Mouse (Mus musculus) cerebellum, adult 2 months (tissue): Measurements from ENCODE around the gene Abtb1. TPM values are rescaled to one million over a fixed set of nuclear protein-coding genes. Genes with fewer than 3 reads are reported as not detected.
A peak's percentile ranks its signal among the peaks of the same experiment; 100 is the strongest.

Experiments
- DNase-seq, 2 experiments: peaks; one replicate each; pipeline ENCODE4 v3.0.0; 2021
- H3K27ac ChIP-seq: fragments of 200-500 bp; 2 replicates; pipeline ENCODE4 v1.5.1; 2012; ENCODE audit warnings: low read length, control low read depth, inconsistent platforms; ENCODE audit not compliant: insufficient read depth
- H3K27me3 ChIP-seq: fragments of 200-500 bp; 2 replicates; pipeline ENCODE4 v1.6.1; 2012; ENCODE audit warnings: inconsistent platforms, mild to moderate bottlenecking, low read length, moderate library complexity; ENCODE audit not compliant: control insufficient read depth, insufficient read depth
- H3K4me1 ChIP-seq: fragments of 200-500 bp; 2 replicates; pipeline ENCODE4 v1.6.1; 2011; ENCODE audit warnings: low read length; ENCODE audit not compliant: control insufficient read depth, insufficient read depth
- H3K4me3 ChIP-seq: fragments of 200-500 bp; replicated peaks from 2 replicates; pipeline ENCODE3; 2011; ENCODE audit warnings: mild to moderate bottlenecking, low read depth, low read length, control low read depth; ENCODE audit not compliant: insufficient read depth
- CTCF ChIP-seq: fragments of 200-500 bp; IDR thresholded peaks from 2 replicates; pipeline ENCODE4 v1.5.1; 2011; ENCODE audit warnings: low read depth, mild to moderate bottlenecking, control low read depth, low read length, moderate library complexity, borderline replicate concordance; ENCODE audit not compliant: insufficient read depth
- POLR2A ChIP-seq: fragments of 200-500 bp; IDR thresholded peaks from 2 replicates; pipeline ENCODE4 v1.6.1; 2011; ENCODE audit warnings: low read length, control low read depth, borderline replicate concordance; ENCODE audit not compliant: insufficient read depth
- WGBS: fragments of 180-500 bp; shearing (Covaris S2); methylation state at CpG from one replicate; pipeline ENCODE4 v1.1.7; 2018; 5-methylcytosine and 5-hydroxymethylcytosine counted together
- polyA plus RNA-seq: library from polyadenylated mRNA; depleted of rRNA; stranded (reverse); fragments of >200 nt; gene quantifications from 2 replicates; pipeline ENCODE4 v1.2.3, GENCODE M21; 2012; rRNA removed

The Abtb1 gene
- polyA plus RNA-seq, result 116 TPM in 2 replicates

DNA sequence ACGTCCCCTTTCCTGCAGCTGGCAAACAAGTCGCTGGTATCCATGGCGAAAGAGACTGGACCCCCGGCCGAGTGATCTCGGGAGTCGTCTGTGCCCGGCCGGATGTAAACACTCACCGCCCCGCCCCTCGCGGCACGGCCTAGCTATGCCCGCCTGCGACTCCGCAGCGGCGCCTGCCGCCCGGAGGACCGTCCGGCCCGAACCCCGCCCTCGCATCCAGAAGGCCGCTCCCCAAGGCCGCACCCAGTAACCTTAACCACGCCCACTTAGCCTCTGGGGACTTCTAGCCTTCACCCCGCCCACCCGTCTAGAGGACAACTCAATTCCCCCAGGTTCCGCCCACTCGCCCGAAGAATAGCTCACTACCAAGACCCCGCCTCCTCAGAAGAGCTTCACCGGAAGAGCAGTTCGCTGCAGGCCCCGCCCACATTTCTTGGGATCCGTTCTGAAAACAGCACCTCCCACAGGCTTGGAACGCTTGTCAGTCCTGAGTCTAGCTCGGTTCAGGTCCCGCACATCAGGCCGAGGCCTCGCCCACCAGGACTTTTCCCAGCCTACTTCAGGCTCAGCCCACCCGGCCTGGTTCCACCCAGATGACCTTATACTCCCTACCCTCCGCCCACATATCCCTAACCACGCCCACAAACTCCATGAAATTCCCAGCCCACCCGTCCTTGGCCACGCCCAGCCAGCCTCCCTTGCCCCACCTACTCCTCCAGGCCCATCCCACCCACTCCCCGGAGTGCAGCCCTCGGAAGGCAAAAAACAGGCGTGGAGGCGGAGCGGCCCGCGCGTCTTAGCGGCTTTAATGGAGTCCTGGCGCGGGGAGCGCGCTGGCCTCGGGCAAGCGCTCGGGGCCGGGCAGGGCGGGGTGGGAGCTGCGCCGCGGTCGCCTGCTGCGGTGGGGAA, at the start of gene Abtb1:
TSS of gene Abtb1 (minus strand) at position 204 of the 909 bp plus-strand sequence.
- peak; percentile 99 for DNase-seq
- peak within 1 kb of the TSS; percentile 55 for H3K27ac ChIP-seq
- under 1% methylated on average over 72 of the region's 72 CpGs for WGBS
- peaks cover 29% of the 10 kb centered on the region for H3K4me1 ChIP-seq
- H3K27me3 ChIP-seq, result no peaks in the 10 kb centered on the region
- peak within 1 kb of the TSS; percentile 96 for H3K4me3 ChIP-seq
- peak; percentile 67 for TF ChIP-seq CTCF
- TF ChIP-seq POLR2A, result peak; percentile 38; the same call in 1 of the 2 replicates

DNA sequence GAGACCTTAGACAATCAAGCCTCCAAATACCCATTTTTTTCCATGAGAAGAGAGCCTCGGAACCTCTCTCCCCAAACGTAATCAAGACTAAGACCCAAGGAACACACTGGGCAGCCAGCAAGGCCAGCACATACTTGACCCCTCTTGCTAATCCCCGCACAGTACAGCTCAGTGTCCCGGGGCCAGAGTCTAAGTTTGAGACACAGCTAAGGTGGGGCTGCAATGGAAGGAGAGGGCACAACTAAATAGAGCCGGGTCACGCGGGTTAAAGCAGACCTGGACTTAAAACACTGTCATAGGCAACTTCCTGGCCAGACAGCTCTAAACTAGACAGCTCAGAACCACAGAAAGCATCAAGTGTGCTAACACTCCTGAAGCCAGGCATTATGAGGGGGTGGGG, 49.0 kb upstream of the Abtb1 start:
- no peaks in the 10 kb centered on the region for H3K27me3 ChIP-seq
- H3K27ac ChIP-seq, result no peak overlapping the region
- WGBS, result 89% methylated on average over 7 of the region's 7 CpGs
- H3K4me1 ChIP-seq, result peaks cover 3% of the 10 kb centered on the region; the same call in 1 of the 2 replicates
- DNase-seq, result no peak
- no peak overlapping the region for H3K4me3 ChIP-seq
- TF ChIP-seq POLR2A (no peak), CTCF (no peak)

- Histone ChIP-seq H3K4me3 (no peak overlapping the region), H3K27ac (no peak overlapping the region), H3K4me1 (peaks cover 3% of the 10 kb centered on the region; the same call in 1 of the 2 replicates), H3K27me3 (no peaks in the 10 kb centered on the region)
- DNase-seq, result no peak
- TF ChIP-seq POLR2A (no peak), CTCF (no peak)
- 86% methylated on average over 13 of the region's 13 CpGs for WGBS
Measured at GRCm38 (mm10) chr6:88889410-88890042, 47.7 kb upstream of the Abtb1 start.

- H3K4me1 ChIP-seq, result no peaks in the 10 kb centered on the region
- WGBS, result 33% methylated on average over 2 of the region's 2 CpGs
- TF ChIP-seq CTCF, result no peak
- TF ChIP-seq POLR2A, result no peak
- H3K4me3 ChIP-seq, result no peak overlapping the region
- no peak for DNase-seq
- no peak overlapping the region for H3K27ac ChIP-seq
- H3K27me3 ChIP-seq, result no peaks in the 10 kb centered on the region
Measured at GRCm38 (mm10) chr6:88886417-88886967, 44.7 kb upstream of the Abtb1 start.

- TF ChIP-seq CTCF (no peak), POLR2A (no peak)
- no peak overlapping the region for H3K4me3 ChIP-seq
- H3K27ac ChIP-seq, result no peak overlapping the region
- DNase-seq, result no peak
- no peaks in the 10 kb centered on the region for H3K27me3 ChIP-seq
- no peaks in the 10 kb centered on the region for H3K4me1 ChIP-seq
- WGBS, result 57% methylated on average over 12 of the region's 12 CpGs
Measured at GRCm38 (mm10) chr6:88885644-88886416, 44.0 kb upstream of the Abtb1 start.

- DNase-seq, result no peak
- 73% methylated on average over 17 of the region's 17 CpGs for WGBS
- TF ChIP-seq CTCF (no peak), POLR2A (no peak)
- Histone ChIP-seq H3K4me3 (no peak overlapping the region), H3K4me1 (no peaks in the 10 kb centered on the region), H3K27ac (no peak overlapping the region), H3K27me3 (no peaks in the 10 kb centered on the region)
Measured at GRCm38 (mm10) chr6:88884690-88885089, 42.9 kb upstream of the Abtb1 start.

DNA sequence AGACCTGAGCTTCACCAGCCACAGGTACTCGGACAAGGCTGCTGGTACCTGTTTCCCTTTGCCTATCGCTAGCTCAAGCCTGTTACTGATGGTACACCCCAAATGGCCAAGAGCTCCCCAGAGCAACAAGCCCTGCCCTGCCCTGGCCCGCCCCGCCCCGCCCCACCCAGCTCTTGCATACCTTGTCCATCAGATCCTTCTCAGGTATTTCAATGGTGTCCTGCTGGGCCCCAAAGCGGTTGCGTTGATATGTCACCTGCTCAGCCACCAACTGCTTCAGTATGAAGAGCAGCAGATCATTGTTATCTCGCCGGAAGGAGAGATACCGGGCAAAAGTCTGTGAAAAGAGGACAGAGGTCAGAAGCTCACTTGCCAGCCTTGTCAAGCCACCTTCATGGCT, 42.4 kb upstream of the Abtb1 start:
- H3K27ac ChIP-seq, result no peak overlapping the region
- TF ChIP-seq CTCF, result no peak
- TF ChIP-seq POLR2A, result no peak
- H3K4me1 ChIP-seq, result no peaks in the 10 kb centered on the region
- DNase-seq, result no peak
- 97% methylated on average over 10 of the region's 10 CpGs for WGBS
- H3K27me3 ChIP-seq, result no peaks in the 10 kb centered on the region
- H3K4me3 ChIP-seq, result no peak overlapping the region
